Mouse (Mus musculus) midbrain, embryonic 13.5 days (tissue): ENCODE results near the gene D630045J12Rik. TPM values are rescaled to one million over a fixed set of nuclear protein-coding genes. Genes with fewer than 3 reads are reported as not detected.

Source experiments
- ATAC-seq: fragments of 200-750 bp; cut with Nextera tagmentation; 2 replicates; pipeline ENCODE4 v1.8.0; 2017; ENCODE audit warnings: mild to moderate bottlenecking, moderate TSS enrichment, moderate library complexity
- H3K27ac ChIP-seq: fragments of 300-500 bp; sonication (generic); 2 replicates; pipeline ENCODE4 v1.5.1; 2015; ENCODE audit warnings: inconsistent platforms, mild to moderate bottlenecking, moderate library complexity
- H3K27me3 ChIP-seq: fragments of 300-500 bp; sonication (generic); 2 replicates; pipeline ENCODE4 v1.6.1; 2015; ENCODE audit warnings: mild to moderate bottlenecking, inconsistent platforms
- H3K36me3 ChIP-seq: fragments of 300-500 bp; sonication (generic); 2 replicates; pipeline ENCODE4 v1.6.1; 2015; ENCODE audit warnings: mild to moderate bottlenecking, inconsistent platforms
- H3K4me1 ChIP-seq: fragments of 300-500 bp; sonication (generic); replicated peaks from 2 replicates; pipeline ENCODE4 v1.6.1; 2015; ENCODE audit warnings: inconsistent platforms
- H3K4me2 ChIP-seq: fragments of 300-500 bp; sonication (generic); replicated peaks from 2 replicates; pipeline ENCODE4 v1.6.1; 2015; ENCODE audit warnings: moderate library complexity, mild to moderate bottlenecking, inconsistent platforms
- H3K4me3 ChIP-seq: fragments of 300-500 bp; sonication (generic); replicated peaks from 2 replicates; pipeline ENCODE4 v1.5.1; 2015; ENCODE audit warnings: mild to moderate bottlenecking, inconsistent platforms
- H3K9ac ChIP-seq: fragments of 300-500 bp; sonication (generic); replicated peaks from 2 replicates; pipeline ENCODE4 v1.6.1; 2015; ENCODE audit warnings: mild to moderate bottlenecking, inconsistent platforms
- H3K9me3 ChIP-seq: fragments of 300-500 bp; sonication (generic); 2 replicates; pipeline ENCODE4 v1.6.1; 2016; ENCODE audit warnings: mild to moderate bottlenecking, inconsistent platforms
- WGBS: fragments of 180-500 bp; shearing (Covaris S2); methylation state at CpG from one replicate; pipeline ENCODE4 v1.1.7; 2015; 5-methylcytosine and 5-hydroxymethylcytosine counted together
- polyA plus RNA-seq: library from polyadenylated mRNA; unstranded; fragments of >200 nt; fragmentation: Nextera tagmentation; extraction: Ambion mirVana; gene quantifications from 2 replicates; pipeline ENCODE4 v1.2.1, GENCODE M21; 2015

D630045J12Rik gene
- polyA plus RNA-seq, 1 experiment from 2014 or later = 16.6 TPM

GRCm38 (mm10) chr6:38103775-38104174 is 150.0 kb downstream of the D630045J12Rik start:
- Histone ChIP-seq H3K4me3 (no peak overlapping the region), H3K4me2 (no peak overlapping the region), H3K36me3 (no peaks in the 10 kb centered on the region), H3K9ac (no peak overlapping the region), H3K27me3 (no peaks in the 10 kb centered on the region), H3K4me1 (no peaks in the 10 kb centered on the region), H3K9me3 (0 out of 2 replicates have a peak, but pooled peaks cover 2% of the 10 kb centered on the region), H3K27ac (no peak overlapping the region)
- no peak for ATAC-seq
- WGBS = 59% methylated on average over 6 of the region's 6 CpGs

GRCm38 (mm10) chr6:38102216-38102795 is 151.5 kb downstream of the D630045J12Rik start:
- ATAC-seq = no peak
- no peaks in the 10 kb centered on the region for H3K36me3 ChIP-seq
- 90% methylated on average over 7 of the region's 7 CpGs for WGBS
- H3K4me1 ChIP-seq = no peaks in the 10 kb centered on the region
- 0 out of 2 replicates have a peak, but pooled peaks cover 5% of the 10 kb centered on the region for H3K9me3 ChIP-seq
- no peak overlapping the region for H3K4me2 ChIP-seq
- no peaks in the 10 kb centered on the region for H3K27me3 ChIP-seq
- H3K27ac ChIP-seq = no peak overlapping the region
- no peak overlapping the region for H3K4me3 ChIP-seq
- H3K9ac ChIP-seq = no peak overlapping the region

DNA sequence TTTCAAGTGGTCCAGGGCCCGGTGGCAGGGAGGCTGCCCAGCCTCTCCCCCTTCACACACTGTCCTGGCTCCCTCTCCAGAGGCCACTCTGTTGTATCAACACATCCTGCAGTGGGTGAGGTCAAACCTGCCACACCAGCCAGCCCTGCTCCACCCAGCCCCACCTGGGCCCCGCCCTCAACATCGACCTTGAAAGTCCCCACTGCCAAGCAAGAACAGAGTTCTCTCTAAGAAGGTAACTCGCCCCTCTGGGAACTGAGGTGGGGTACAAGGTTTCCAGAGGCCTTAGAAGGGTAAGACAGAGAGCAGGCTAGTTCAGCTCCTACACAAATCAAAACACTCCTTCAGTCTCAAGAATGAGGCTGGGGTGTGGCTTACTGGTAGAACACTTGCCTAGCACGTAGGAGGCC is 156.8 kb downstream of the D630045J12Rik start:
- H3K36me3 ChIP-seq = no peaks in the 10 kb centered on the region
- H3K27ac ChIP-seq = no peak overlapping the region
- H3K9ac ChIP-seq = no peak overlapping the region
- no peaks in the 10 kb centered on the region for H3K27me3 ChIP-seq
- H3K9me3 ChIP-seq = 0 out of 2 replicates have a peak, but pooled peaks cover 5% of the 10 kb centered on the region
- H3K4me1 ChIP-seq = no peaks in the 10 kb centered on the region
- H3K4me3 ChIP-seq = no peak overlapping the region
- 77% methylated on average over 5 of the region's 5 CpGs for whole genome bisulfite sequencing
- no peak overlapping the region for H3K4me2 ChIP-seq
- ATAC-seq = no peak; the same call in 1 of the 2 replicates

DNA sequence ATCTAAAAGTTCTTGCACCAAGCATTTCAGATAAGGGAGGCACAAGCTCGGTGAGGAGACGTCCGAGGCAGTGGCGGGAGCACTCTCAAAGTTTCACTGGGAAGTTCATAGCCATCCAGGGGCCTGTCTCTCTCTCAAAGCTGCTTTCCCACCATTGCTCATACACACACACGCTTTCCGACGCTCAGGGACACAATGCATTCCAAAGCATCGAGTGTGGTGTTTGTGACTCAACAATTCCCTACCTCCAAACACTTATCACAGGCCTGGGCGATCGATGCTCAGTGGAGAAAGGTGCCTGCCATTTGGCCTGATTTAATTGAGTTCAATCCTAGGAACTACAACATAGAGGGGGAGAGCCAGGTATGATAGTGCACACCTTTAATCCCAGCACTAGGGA is 159.1 kb downstream of the D630045J12Rik start:
- H3K9ac ChIP-seq = no peak overlapping the region
- 0 out of 2 replicates have a peak, but pooled peaks cover 5% of the 10 kb centered on the region for H3K9me3 ChIP-seq
- ATAC-seq = no peak
- H3K27me3 ChIP-seq = no peaks in the 10 kb centered on the region
- no peak overlapping the region for H3K4me3 ChIP-seq
- 92% methylated on average over 10 of the region's 10 CpGs for whole genome bisulfite sequencing
- H3K4me1 ChIP-seq = no peaks in the 10 kb centered on the region
- no peak overlapping the region for H3K4me2 ChIP-seq
- H3K36me3 ChIP-seq = no peaks in the 10 kb centered on the region
- H3K27ac ChIP-seq = no peak overlapping the region

- no peaks in the 10 kb centered on the region for H3K36me3 ChIP-seq
- no peak overlapping the region for H3K9ac ChIP-seq
- no peaks in the 10 kb centered on the region for H3K9me3 ChIP-seq
- H3K4me3 ChIP-seq = no peak overlapping the region
- H3K27ac ChIP-seq = no peak overlapping the region
- 94% methylated on average over 8 of the region's 8 CpGs for WGBS
- no peak for ATAC-seq
- H3K4me1 ChIP-seq = no peaks in the 10 kb centered on the region
- H3K4me2 ChIP-seq = no peak overlapping the region
- no peaks in the 10 kb centered on the region for H3K27me3 ChIP-seq
Measured at GRCm38 (mm10) chr6:38092539-38092938, 161.3 kb downstream of the D630045J12Rik start.

DNA sequence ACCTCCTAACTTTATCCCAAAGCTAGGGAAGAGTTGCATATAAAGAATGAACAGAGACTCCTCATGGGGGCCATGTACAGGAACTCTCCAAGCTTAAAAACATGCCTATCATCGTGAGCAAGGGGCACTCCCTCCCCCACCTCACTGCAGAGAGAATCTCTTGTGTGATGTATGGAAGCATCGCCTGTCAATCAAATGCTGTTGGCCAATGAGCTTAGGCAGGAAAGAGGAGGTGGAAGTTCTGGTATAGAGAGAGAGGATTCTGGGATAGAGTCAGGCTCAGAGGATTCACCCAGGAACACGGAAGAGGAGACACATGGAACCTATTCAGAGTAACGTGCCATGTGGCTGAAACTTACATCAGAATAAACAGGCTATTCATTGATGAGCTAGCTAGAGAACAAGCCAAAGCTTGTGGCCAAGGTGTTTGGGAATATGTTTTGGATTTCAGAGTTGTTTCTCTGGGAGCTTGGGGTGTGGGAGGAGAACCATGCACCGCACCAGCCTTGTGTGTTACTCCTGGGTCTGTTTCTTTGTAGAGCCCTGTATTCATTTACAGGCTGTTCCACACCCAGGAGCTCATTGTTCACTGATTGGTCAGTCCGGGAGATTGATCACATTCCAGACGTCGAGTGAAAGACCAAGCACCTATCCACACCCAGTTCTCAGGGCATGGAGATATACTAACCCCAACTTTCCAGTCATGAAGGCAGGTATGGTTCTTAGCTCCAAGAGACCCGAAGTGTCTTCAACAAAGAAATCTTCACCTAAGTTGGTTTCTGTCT is 166.4 kb downstream of the D630045J12Rik start:
- WGBS = 84% methylated on average over 9 of the region's 9 CpGs
- Histone ChIP-seq H3K9me3 (no peaks in the 10 kb centered on the region), H3K4me2 (no peak overlapping the region), H3K27me3 (no peaks in the 10 kb centered on the region), H3K27ac (no peak overlapping the region), H3K4me1 (no peaks in the 10 kb centered on the region), H3K9ac (no peak overlapping the region), H3K36me3 (no peaks in the 10 kb centered on the region), H3K4me3 (no peak overlapping the region)
- ATAC-seq = no peak

DNA sequence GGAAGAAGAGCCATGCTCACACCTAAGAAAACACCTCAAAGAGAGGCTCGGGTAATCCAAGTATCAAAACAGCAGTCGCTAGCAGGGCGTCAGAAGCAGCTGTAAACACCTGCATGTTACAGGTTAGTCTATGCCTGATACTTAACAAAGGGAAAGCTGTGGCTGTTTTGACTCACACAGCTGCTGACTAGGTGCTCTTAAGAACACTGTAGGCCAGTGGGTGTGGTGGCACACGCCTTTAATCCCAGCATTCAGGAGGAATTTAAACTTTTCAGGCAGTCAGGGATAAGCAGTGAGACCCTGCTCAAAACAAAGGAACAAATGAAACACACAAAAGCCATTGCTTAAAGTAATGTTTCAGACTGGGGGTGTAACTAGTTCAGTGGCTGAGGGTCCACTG is 170.6 kb downstream of the D630045J12Rik start:
- no peak overlapping the region for H3K9ac ChIP-seq
- no peak overlapping the region for H3K4me2 ChIP-seq
- no peak for ATAC-seq
- no peaks in the 10 kb centered on the region for H3K4me1 ChIP-seq
- no peaks in the 10 kb centered on the region for H3K27me3 ChIP-seq
- H3K36me3 ChIP-seq = no peaks in the 10 kb centered on the region
- no peak overlapping the region for H3K27ac ChIP-seq
- no peak overlapping the region for H3K4me3 ChIP-seq
- H3K9me3 ChIP-seq = no peaks in the 10 kb centered on the region
- WGBS = 39% methylated on average over 4 of the region's 4 CpGs

DNA sequence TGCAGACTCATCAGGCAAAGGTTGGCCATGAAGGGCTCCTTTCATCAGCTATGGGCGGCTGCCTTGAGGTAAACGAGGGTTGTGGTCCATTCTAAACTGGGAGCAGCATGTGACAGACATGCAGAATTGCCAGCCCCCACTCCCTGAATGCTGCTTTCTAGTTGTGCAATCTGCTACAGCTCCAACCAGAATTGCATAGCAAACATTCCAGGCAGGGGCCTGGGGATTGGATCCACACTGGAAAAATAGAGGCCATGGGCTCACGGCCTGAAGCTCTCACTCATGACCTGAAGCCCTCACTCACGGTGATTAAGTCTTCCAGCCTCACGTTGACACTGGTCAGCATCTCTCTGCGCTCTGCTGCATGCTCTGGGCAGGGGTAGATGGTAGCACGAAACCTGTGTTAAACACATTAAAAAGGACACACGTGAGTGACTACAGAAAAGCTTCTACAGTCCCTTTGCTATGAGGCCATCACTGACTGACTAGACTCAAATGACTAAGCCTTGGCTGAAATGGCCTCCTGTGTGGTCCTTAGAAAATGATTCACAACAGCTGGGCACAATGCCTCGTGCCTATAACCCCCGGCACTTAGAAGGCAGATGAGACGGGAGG is 172.0 kb downstream of the D630045J12Rik start:
- Histone ChIP-seq H3K27ac (no peak overlapping the region), H3K4me2 (no peak overlapping the region), H3K9ac (no peak overlapping the region), H3K4me1 (no peaks in the 10 kb centered on the region), H3K36me3 (no peaks in the 10 kb centered on the region), H3K27me3 (no peaks in the 10 kb centered on the region), H3K4me3 (no peak overlapping the region), H3K9me3 (no peaks in the 10 kb centered on the region)
- no peak for ATAC-seq
- 60% methylated on average over 11 of the region's 11 CpGs for WGBS

DNA sequence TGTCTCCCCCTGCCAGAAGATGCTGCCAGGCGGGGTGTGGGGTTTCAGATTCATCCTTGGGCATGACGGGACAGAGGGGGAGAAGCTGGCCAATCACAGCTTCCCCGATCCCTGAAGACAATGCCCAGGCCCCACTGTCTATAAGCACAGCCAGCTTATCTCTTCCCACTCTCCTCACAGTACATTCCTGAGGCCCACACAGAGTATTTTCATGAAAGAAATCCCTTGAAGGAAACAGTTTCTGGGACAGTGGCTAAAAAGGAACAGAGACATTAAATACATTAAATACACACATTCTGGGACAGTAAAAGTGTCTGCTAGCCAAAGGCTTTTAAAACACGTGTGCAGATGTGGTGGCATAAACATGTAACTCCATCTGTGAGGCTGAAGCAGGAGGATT is 173.4 kb downstream of the D630045J12Rik start:
- no peaks in the 10 kb centered on the region for H3K9me3 ChIP-seq
- H3K36me3 ChIP-seq = no peaks in the 10 kb centered on the region
- H3K27ac ChIP-seq = no peak overlapping the region
- H3K4me2 ChIP-seq = no peak overlapping the region
- WGBS = 59% methylated on average over 4 of the region's 4 CpGs
- H3K4me3 ChIP-seq = no peak overlapping the region
- H3K9ac ChIP-seq = no peak overlapping the region
- no peak for ATAC-seq
- no peaks in the 10 kb centered on the region for H3K4me1 ChIP-seq
- H3K27me3 ChIP-seq = no peaks in the 10 kb centered on the region

DNA sequence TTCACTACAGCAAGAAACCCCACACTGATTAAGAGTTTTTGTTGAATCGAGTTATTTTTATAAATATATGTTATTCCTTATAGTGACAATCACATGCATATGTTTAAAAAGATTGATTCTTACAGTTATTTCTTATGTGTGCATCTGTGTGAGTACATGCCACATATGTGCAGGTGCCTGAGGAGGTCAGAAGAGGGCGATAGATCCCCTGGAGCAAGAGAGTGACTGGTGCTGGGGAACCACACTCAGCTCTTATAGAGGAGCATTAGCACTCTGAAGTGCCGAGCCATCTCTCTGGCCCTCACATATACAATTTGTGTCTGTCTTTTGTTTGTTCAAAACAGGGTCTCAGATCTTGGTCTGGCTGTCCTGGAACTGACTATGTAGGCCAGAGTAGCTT is 180.2 kb downstream of the D630045J12Rik start:
- no peak overlapping the region for H3K4me2 ChIP-seq
- no peaks in the 10 kb centered on the region for H3K4me1 ChIP-seq
- ATAC-seq = no peak
- WGBS = 87% methylated on average over 3 of the region's 3 CpGs
- H3K9ac ChIP-seq = no peak overlapping the region
- no peak overlapping the region for H3K4me3 ChIP-seq
- H3K27me3 ChIP-seq = no peaks in the 10 kb centered on the region
- no peaks in the 10 kb centered on the region for H3K9me3 ChIP-seq
- H3K27ac ChIP-seq = no peak overlapping the region
- no peaks in the 10 kb centered on the region for H3K36me3 ChIP-seq
